Mouse (Mus musculus): Measurements from ENCODE around the gene Cbr4. TPM values are rescaled to one million over a fixed set of nuclear protein-coding genes. Genes with fewer than 3 reads are reported as not detected.

The Cbr4 gene
- polyA plus RNA-seq, 1 experiment from 2014 or later: 21.3 TPM

DNA sequence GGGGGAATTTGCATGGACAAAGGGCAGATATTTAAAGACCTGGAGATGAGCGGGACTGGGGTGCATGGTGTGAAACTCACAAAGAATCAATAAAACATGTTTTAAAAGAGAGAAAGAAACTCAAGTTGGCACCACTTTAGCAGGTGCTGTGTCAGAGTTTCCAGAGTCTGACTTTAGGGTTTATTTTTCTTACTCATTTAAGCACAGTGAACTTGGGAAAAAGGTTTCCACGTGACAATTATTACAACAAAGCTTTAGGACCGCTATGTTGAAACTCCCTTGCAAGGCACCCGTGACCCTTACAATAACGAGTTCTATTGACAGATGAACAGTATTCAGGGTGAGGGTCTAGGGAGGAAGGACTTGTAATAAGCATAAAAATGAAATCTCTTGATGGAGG lies 25.3 kb upstream of the Cbr4 start:
- Histone ChIP-seq H3K36me3 (ENCODE audit: control insufficient read depth, insufficient read depth) (no peaks in the 10 kb centered on the region), H3K9me3 (replicated peaks; ENCODE audit: control insufficient read depth, low read length) (no peaks in the 10 kb centered on the region), H3K4me1 (ENCODE audit: control insufficient read depth, low read depth, low read length) (no peaks in the 10 kb centered on the region), H3K4me2 (ENCODE audit: low read depth, low read length) (no peak overlapping the region), H3K9ac (ENCODE audit: low read depth, low read length) (no peak overlapping the region), H3K4me3 (ENCODE audit: low read depth, low read length) (no peak overlapping the region), H3K27me3 (ENCODE audit: control insufficient read depth, insufficient read depth, low read depth, low read length) (no peaks in the 10 kb centered on the region), H3K27ac (ENCODE audit: low read length) (no peak overlapping the region)
- WGBS (ENCODE audit: insufficient replicate concordance): 67% methylated on average over 5 of the region's 5 CpGs
- ATAC-seq (ENCODE audit: low read depth): no peak

GRCm38 (mm10) chr8:61464393-61464792 lies 23.1 kb upstream of the Cbr4 start:
- no peaks in the 10 kb centered on the region for H3K4me1 ChIP-seq (ENCODE audit: control insufficient read depth, low read depth, low read length)
- H3K9me3 ChIP-seq (replicated peaks; ENCODE audit: control insufficient read depth, low read length): no peaks in the 10 kb centered on the region
- H3K27me3 ChIP-seq (ENCODE audit: control insufficient read depth, insufficient read depth, low read depth, low read length): no peaks in the 10 kb centered on the region
- no peak overlapping the region for H3K27ac ChIP-seq (ENCODE audit: low read length)
- H3K4me2 ChIP-seq (ENCODE audit: low read depth, low read length): no peak overlapping the region
- H3K9ac ChIP-seq (ENCODE audit: low read depth, low read length): no peak overlapping the region
- H3K36me3 ChIP-seq (ENCODE audit: control insufficient read depth, insufficient read depth): no peaks in the 10 kb centered on the region
- H3K4me3 ChIP-seq (ENCODE audit: low read depth, low read length): no peak overlapping the region
- WGBS (ENCODE audit: insufficient replicate concordance): 38% methylated on average over 2 of the region's 2 CpGs
- no peak for ATAC-seq (ENCODE audit: low read depth)

DNA sequence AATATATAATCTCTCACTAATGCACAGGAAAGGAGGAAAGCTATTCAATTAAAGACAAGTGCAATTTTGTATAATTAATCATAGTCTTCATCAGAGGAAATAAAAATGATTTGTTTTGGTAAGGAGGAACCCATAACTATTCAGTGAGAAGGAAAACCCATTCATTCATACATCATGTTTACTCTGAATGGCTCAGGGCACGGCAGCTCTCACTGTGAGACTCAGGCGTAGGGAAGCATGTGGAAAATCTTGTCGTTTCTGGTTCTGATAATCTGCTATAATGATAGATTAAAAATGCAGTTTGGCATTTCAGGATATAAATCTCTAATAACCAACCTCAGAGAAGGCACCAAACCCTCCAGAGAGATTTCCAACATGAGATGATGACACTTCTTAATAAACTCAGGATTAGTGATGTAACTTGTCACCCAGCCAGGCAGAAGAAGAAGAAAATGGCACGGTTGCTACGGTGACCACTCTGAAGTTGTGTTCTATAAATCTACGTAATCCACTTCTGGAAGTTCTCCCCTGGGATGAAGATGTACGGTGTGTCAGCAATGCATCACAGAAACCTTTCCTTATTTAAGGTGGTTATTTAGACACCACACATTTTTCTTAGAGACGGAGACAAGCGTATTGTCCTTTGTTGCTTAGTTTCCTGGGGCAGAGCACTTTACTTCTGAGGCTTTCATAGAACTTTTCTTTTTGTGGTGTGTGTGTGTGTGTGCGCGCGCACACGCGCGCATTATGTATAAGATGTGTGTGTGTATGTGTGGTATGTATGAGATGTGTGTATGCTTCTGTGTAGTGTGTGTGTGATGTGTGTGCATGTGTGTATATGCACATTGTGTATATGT lies 20.6 kb upstream of the Cbr4 start:
- 79% methylated on average over 15 of the region's 15 CpGs for WGBS (ENCODE audit: insufficient replicate concordance)
- ATAC-seq (ENCODE audit: low read depth): no peak
- Histone ChIP-seq H3K4me1 (ENCODE audit: control insufficient read depth, low read depth, low read length) (no peaks in the 10 kb centered on the region), H3K27me3 (ENCODE audit: control insufficient read depth, insufficient read depth, low read depth, low read length) (no peaks in the 10 kb centered on the region), H3K9me3 (replicated peaks; ENCODE audit: control insufficient read depth, low read length) (no peaks in the 10 kb centered on the region), H3K27ac (ENCODE audit: low read length) (no peak overlapping the region), H3K4me2 (ENCODE audit: low read depth, low read length) (no peak overlapping the region), H3K36me3 (ENCODE audit: control insufficient read depth, insufficient read depth) (no peaks in the 10 kb centered on the region), H3K4me3 (ENCODE audit: low read depth, low read length) (no peak overlapping the region), H3K9ac (ENCODE audit: low read depth, low read length) (no peak overlapping the region)

DNA sequence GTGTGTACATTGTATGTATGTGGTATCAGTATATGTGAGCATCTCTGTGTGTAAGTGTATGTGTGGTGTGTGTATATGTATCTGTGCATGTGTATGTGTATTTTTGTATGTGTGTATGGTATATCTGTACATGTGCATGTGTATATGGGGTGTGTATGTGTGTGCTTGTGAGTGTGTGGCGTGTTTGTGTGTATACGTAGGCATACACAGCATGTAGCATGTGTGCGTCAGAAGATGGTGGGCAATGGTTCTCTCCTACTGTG lies 20.1 kb upstream of the Cbr4 start:
- no peak for ATAC-seq (ENCODE audit: low read depth)
- no peak overlapping the region for H3K9ac ChIP-seq (ENCODE audit: low read depth, low read length)
- no peaks in the 10 kb centered on the region for H3K4me1 ChIP-seq (ENCODE audit: control insufficient read depth, low read depth, low read length)
- no peaks in the 10 kb centered on the region for H3K9me3 ChIP-seq (replicated peaks; ENCODE audit: control insufficient read depth, low read length)
- WGBS (ENCODE audit: insufficient replicate concordance): 79% methylated on average over 3 of the region's 3 CpGs
- no peaks in the 10 kb centered on the region for H3K27me3 ChIP-seq (ENCODE audit: control insufficient read depth, insufficient read depth, low read depth, low read length)
- no peaks in the 10 kb centered on the region for H3K36me3 ChIP-seq (ENCODE audit: control insufficient read depth, insufficient read depth)
- no peak overlapping the region for H3K27ac ChIP-seq (ENCODE audit: low read length)
- H3K4me3 ChIP-seq (ENCODE audit: low read depth, low read length): no peak overlapping the region
- no peak overlapping the region for H3K4me2 ChIP-seq (ENCODE audit: low read depth, low read length)

- H3K4me3 ChIP-seq (ENCODE audit: low read depth, low read length): no peak overlapping the region
- H3K4me2 ChIP-seq (ENCODE audit: low read depth, low read length): no peak overlapping the region
- H3K9me3 ChIP-seq (replicated peaks; ENCODE audit: control insufficient read depth, low read length): no peaks in the 10 kb centered on the region
- no peaks in the 10 kb centered on the region for H3K4me1 ChIP-seq (ENCODE audit: control insufficient read depth, low read depth, low read length)
- WGBS (ENCODE audit: insufficient replicate concordance): 60% methylated on average over 4 of the region's 4 CpGs
- no peaks in the 10 kb centered on the region for H3K36me3 ChIP-seq (ENCODE audit: control insufficient read depth, insufficient read depth)
- no peak overlapping the region for H3K27ac ChIP-seq (ENCODE audit: low read length)
- H3K9ac ChIP-seq (ENCODE audit: low read depth, low read length): no peak overlapping the region
- ATAC-seq (ENCODE audit: low read depth): no peak
- no peaks in the 10 kb centered on the region for H3K27me3 ChIP-seq (ENCODE audit: control insufficient read depth, insufficient read depth, low read depth, low read length)
Observed at GRCm38 (mm10) chr8:61470213-61470612, 17.3 kb upstream of the Cbr4 start.

DNA sequence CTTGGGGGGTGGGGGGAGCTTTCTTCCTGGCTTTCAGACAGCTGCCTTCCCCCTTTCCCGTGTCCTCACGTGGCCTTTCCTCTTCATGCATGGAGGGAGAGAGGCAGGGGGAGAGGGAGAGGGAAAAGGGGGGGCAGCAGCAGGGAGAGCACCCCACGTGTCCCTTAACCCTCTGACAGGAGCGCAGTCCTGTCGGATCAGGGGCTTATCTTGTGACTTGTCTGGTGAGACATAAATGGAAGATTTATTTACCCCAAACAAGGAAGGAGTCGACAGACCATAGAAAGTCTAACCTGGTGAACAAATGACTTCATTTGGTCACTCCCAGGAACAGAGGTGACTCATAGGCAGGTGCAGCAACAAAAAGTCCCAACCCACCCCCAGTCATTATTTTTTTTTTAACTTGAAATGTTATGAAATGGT lies 12.3 kb upstream of the Cbr4 start:
- ATAC-seq (ENCODE audit: low read depth): no peak
- 36% methylated on average over 6 of the region's 6 CpGs for WGBS (ENCODE audit: insufficient replicate concordance)
- H3K9me3 ChIP-seq (replicated peaks; ENCODE audit: control insufficient read depth, low read length): no peaks in the 10 kb centered on the region
- H3K9ac ChIP-seq (ENCODE audit: low read depth, low read length): no peak overlapping the region
- H3K4me2 ChIP-seq (ENCODE audit: low read depth, low read length): no peak overlapping the region
- H3K36me3 ChIP-seq (ENCODE audit: control insufficient read depth, insufficient read depth): no peaks in the 10 kb centered on the region
- no peaks in the 10 kb centered on the region for H3K4me1 ChIP-seq (ENCODE audit: control insufficient read depth, low read depth, low read length)
- no peak overlapping the region for H3K27ac ChIP-seq (ENCODE audit: low read length)
- no peak overlapping the region for H3K4me3 ChIP-seq (ENCODE audit: low read depth, low read length)
- H3K27me3 ChIP-seq (ENCODE audit: control insufficient read depth, insufficient read depth, low read depth, low read length): no peaks in the 10 kb centered on the region

DNA sequence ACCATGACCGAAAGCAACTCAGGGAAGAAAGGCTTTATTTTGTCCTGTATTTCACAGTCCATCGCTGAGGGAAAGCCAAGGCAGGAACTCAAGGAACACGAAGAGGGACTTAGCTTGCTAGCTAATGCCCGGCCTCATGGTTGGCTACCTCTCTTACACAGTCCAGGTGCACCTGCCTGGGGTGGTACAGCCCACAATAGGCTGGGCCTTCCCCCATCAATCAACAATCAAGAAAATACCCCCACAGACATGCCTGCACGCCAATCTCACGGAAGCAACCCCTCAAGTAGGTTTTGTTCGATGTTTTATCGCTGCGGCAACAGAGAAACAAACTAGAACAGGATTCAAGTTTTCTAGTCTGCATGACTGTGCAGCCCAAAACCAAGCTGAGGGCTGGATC lies 11.4 kb upstream of the Cbr4 start:
- Histone ChIP-seq H3K9me3 (replicated peaks; ENCODE audit: control insufficient read depth, low read length) (no peaks in the 10 kb centered on the region), H3K4me2 (ENCODE audit: low read depth, low read length) (no peak overlapping the region), H3K27ac (ENCODE audit: low read length) (no peak overlapping the region), H3K4me1 (ENCODE audit: control insufficient read depth, low read depth, low read length) (no peaks in the 10 kb centered on the region), H3K27me3 (ENCODE audit: control insufficient read depth, insufficient read depth, low read depth, low read length) (no peaks in the 10 kb centered on the region), H3K4me3 (ENCODE audit: low read depth, low read length) (no peak overlapping the region), H3K9ac (ENCODE audit: low read depth, low read length) (no peak overlapping the region), H3K36me3 (ENCODE audit: control insufficient read depth, insufficient read depth) (no peaks in the 10 kb centered on the region)
- no peak for ATAC-seq (ENCODE audit: low read depth)
- WGBS (ENCODE audit: insufficient replicate concordance): 73% methylated on average over 9 of the region's 9 CpGs

DNA sequence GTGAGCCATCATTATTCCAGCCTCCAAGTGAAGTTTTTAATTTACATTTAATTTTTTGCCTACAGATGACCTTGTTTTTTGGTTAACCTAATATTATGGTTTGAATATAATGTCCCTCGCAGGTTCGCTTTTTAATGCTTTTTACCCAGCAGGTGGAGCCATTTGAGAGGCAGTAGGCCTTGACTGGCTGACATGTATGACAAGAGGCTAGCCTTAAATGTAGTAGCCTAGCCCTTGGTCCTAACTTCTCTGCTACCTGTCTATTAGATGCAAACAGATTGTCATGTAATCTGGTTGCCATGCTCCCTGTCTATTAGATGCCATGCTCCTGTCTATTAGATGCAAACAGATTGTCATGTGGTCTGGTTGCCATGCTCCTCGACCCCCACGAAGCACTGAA lies 9.4 kb upstream of the Cbr4 start:
- no peak overlapping the region for H3K9ac ChIP-seq (ENCODE audit: low read depth, low read length)
- no peak overlapping the region for H3K4me3 ChIP-seq (ENCODE audit: low read depth, low read length)
- H3K27ac ChIP-seq (ENCODE audit: low read length): no peak overlapping the region
- no peaks in the 10 kb centered on the region for H3K4me1 ChIP-seq (ENCODE audit: control insufficient read depth, low read depth, low read length)
- no peak overlapping the region for H3K4me2 ChIP-seq (ENCODE audit: low read depth, low read length)
- no peaks in the 10 kb centered on the region for H3K9me3 ChIP-seq (replicated peaks; ENCODE audit: control insufficient read depth, low read length)
- H3K36me3 ChIP-seq (ENCODE audit: control insufficient read depth, insufficient read depth): no peaks in the 10 kb centered on the region
- WGBS (ENCODE audit: insufficient replicate concordance): 79% methylated on average over 4 of the region's 4 CpGs
- H3K27me3 ChIP-seq (ENCODE audit: control insufficient read depth, insufficient read depth, low read depth, low read length): no peaks in the 10 kb centered on the region
- ATAC-seq (ENCODE audit: low read depth): no peak

DNA sequence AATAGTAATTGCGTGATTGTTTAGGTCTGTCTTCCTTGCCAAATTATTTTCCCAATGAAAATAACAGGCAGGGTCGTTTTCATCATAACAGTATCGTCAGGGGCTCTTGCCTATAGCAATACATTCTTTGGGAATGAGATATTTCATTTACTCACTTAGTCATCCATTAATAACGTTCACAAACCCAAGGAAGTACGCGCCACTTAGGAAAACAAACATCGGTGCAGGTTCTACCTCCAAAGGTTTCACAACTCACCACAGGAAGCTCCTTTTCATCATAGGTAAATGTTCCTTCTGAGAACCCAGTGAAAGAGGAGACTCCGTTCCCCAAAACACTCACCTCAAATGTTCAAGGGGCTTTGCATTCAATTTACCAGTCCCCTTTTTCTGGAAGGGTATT lies 8.7 kb upstream of the Cbr4 start:
- Histone ChIP-seq H3K27ac (ENCODE audit: low read length) (no peak overlapping the region), H3K4me3 (ENCODE audit: low read depth, low read length) (no peak overlapping the region), H3K9ac (ENCODE audit: low read depth, low read length) (no peak overlapping the region), H3K27me3 (ENCODE audit: control insufficient read depth, insufficient read depth, low read depth, low read length) (no peaks in the 10 kb centered on the region), H3K9me3 (replicated peaks; ENCODE audit: control insufficient read depth, low read length) (no peaks in the 10 kb centered on the region), H3K4me1 (ENCODE audit: control insufficient read depth, low read depth, low read length) (no peaks in the 10 kb centered on the region), H3K36me3 (ENCODE audit: control insufficient read depth, insufficient read depth) (no peaks in the 10 kb centered on the region), H3K4me2 (ENCODE audit: low read depth, low read length) (no peak overlapping the region)
- WGBS (ENCODE audit: insufficient replicate concordance): 66% methylated on average over 8 of the region's 8 CpGs
- ATAC-seq (ENCODE audit: low read depth): no peak

All from liver, embryonic 16.5 days (tissue).